Mouse (Mus musculus): ENCODE results near the gene Nhlrc2. TPM values are rescaled to one million over a fixed set of nuclear protein-coding genes. Genes with fewer than 3 reads are reported as not detected.

Nhlrc2 gene
- polyA plus RNA-seq, 1 experiment from 2014 or later = 18.4 TPM

DNA sequence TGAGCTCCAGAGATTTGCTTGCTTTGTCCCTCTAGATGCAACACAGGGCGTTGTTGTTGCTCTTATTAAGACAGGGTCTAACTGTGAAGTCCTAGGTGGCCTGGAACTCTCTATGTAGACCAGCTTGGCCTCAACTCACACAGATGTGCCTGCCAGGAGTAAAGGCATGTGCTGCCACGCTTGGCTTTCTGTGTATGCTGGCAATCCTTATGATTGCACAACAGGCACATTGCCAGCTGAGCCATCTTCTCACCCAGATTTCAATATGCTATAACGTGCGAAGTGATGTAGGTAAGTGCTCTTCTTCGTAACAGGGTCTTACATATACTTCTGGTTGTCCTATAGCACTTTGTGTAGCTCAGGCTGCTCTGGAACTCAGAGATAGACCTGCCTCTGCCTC, 23.9 kb downstream of the Nhlrc2 start:
- H3K4me2 ChIP-seq (ENCODE audit: low read depth, low read length) = no peak overlapping the region
- WGBS = 87% methylated on average over 5 of the region's 5 CpGs
- no peak for ATAC-seq (ENCODE audit: low read depth)
- H3K4me3 ChIP-seq (ENCODE audit: low read length) = no peak overlapping the region
- peaks cover 4% of the 10 kb centered on the region; the same call in 1 of the 2 replicates for H3K36me3 ChIP-seq (ENCODE audit: control insufficient read depth, insufficient read depth, low read length)
- H3K27me3 ChIP-seq (ENCODE audit: control insufficient read depth, insufficient read depth, low read depth, low read length) = no peaks in the 10 kb centered on the region
- H3K27ac ChIP-seq (ENCODE audit: low read length) = no peak overlapping the region
- H3K9ac ChIP-seq (ENCODE audit: low read length) = no peak overlapping the region
- H3K9me3 ChIP-seq (ENCODE audit: control insufficient read depth, low read length) = no peaks in the 10 kb centered on the region
- peaks cover 2% of the 10 kb centered on the region; the same call in 1 of the 2 replicates for H3K4me1 ChIP-seq (replicated peaks; ENCODE audit: control insufficient read depth, insufficient read depth, low read length)

DNA sequence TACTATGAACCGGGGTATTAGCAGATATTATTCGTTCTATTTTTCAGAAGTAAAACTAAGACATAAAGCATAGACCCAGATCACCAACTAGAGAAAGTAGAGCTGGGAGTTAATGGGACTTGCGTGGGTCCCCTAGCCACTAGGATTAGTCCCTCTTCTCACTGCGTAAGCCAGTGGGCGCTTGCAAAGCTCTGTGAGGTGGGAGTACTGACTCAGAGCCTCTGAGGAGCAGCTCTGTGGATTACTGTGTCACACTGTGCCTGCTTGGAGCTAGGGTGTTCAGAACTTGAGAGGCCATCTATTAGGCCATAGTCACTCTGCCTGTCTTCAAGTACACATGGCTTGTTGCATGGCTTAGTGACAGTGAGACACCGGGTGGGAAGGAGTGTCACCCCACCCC, 25.1 kb downstream of the Nhlrc2 start:
- H3K9me3 ChIP-seq (ENCODE audit: control insufficient read depth, low read length) = no peaks in the 10 kb centered on the region
- peaks cover 2% of the 10 kb centered on the region; the same call in 1 of the 2 replicates for H3K4me1 ChIP-seq (replicated peaks; ENCODE audit: control insufficient read depth, insufficient read depth, low read length)
- H3K27ac ChIP-seq (ENCODE audit: low read length) = no peak overlapping the region
- no peaks in the 10 kb centered on the region for H3K27me3 ChIP-seq (ENCODE audit: control insufficient read depth, insufficient read depth, low read depth, low read length)
- H3K9ac ChIP-seq (ENCODE audit: low read length) = no peak overlapping the region
- 91% methylated on average over 6 of the region's 6 CpGs for WGBS
- H3K4me2 ChIP-seq (ENCODE audit: low read depth, low read length) = no peak overlapping the region
- ATAC-seq (ENCODE audit: low read depth) = no peak
- H3K36me3 ChIP-seq (ENCODE audit: control insufficient read depth, insufficient read depth, low read length) = peaks cover 4% of the 10 kb centered on the region; the same call in 1 of the 2 replicates
- no peak overlapping the region for H3K4me3 ChIP-seq (ENCODE audit: low read length)

DNA sequence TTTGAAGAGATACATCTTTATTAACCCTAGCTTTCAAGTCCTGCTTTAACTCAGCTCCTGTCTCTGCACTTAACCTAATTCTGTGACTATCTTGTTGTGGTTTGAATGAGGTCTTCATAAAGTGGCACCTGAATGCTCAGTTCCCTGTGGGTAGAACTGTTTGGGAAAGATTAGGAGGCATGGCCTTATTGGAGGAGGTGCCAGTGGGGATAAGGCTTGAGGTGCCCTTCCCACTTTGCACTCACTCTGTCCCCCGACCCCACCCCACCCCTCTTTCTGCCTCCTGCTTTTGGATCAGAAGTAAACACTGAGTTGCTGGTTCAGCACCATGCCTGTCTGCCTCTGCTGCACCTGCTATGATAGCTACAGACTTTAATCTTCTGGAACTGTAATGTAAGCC, 29.7 kb downstream of the Nhlrc2 start:
- H3K27ac ChIP-seq (ENCODE audit: low read length) = no peak overlapping the region
- H3K4me2 ChIP-seq (ENCODE audit: low read depth, low read length) = no peak overlapping the region
- peaks cover 9% of the 10 kb centered on the region; the same call in 1 of the 2 replicates for H3K36me3 ChIP-seq (ENCODE audit: control insufficient read depth, insufficient read depth, low read length)
- 82% methylated on average over 1 of the region's 1 CpGs for WGBS
- H3K4me3 ChIP-seq (ENCODE audit: low read length) = no peak overlapping the region
- H3K27me3 ChIP-seq (ENCODE audit: control insufficient read depth, insufficient read depth, low read depth, low read length) = no peaks in the 10 kb centered on the region
- ATAC-seq (ENCODE audit: low read depth) = no peak
- no peak overlapping the region for H3K9ac ChIP-seq (ENCODE audit: low read length)
- H3K9me3 ChIP-seq (ENCODE audit: control insufficient read depth, low read length) = no peaks in the 10 kb centered on the region
- no peaks in the 10 kb centered on the region for H3K4me1 ChIP-seq (replicated peaks; ENCODE audit: control insufficient read depth, insufficient read depth, low read length)

DNA sequence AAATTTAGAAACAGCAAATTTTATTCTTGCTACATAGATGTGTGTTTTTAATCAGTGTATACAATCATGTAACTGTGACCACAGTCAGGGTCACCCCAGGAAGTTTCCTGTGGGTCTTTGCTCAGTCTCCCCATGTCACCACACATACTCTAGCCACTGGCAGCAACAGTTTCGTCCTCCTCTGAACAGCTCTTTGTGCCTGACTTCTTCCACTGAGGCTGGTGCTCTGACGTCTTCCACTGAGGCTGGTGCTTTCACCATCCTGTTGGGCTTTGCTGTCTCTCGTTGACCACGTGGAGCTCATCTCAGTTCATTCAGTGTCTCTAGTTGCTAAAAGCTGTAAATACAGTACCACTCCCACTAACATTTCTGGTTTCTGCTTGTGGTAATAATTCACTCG, 33.9 kb downstream of the Nhlrc2 start:
- H3K27ac ChIP-seq (ENCODE audit: low read length) = no peak overlapping the region
- H3K4me1 ChIP-seq (replicated peaks; ENCODE audit: control insufficient read depth, insufficient read depth, low read length) = no peaks in the 10 kb centered on the region; the same call in 1 of the 2 replicates
- no peak overlapping the region for H3K4me2 ChIP-seq (ENCODE audit: low read depth, low read length)
- H3K9ac ChIP-seq (ENCODE audit: low read length) = no peak overlapping the region
- no peak for ATAC-seq (ENCODE audit: low read depth)
- WGBS = 88% methylated on average over 5 of the region's 5 CpGs
- no peak overlapping the region for H3K4me3 ChIP-seq (ENCODE audit: low read length)
- H3K36me3 ChIP-seq (ENCODE audit: control insufficient read depth, insufficient read depth, low read length) = peaks cover 11% of the 10 kb centered on the region; the same call in 1 of the 2 replicates
- no peaks in the 10 kb centered on the region for H3K27me3 ChIP-seq (ENCODE audit: control insufficient read depth, insufficient read depth, low read depth, low read length)
- H3K9me3 ChIP-seq (ENCODE audit: control insufficient read depth, low read length) = no peaks in the 10 kb centered on the region

DNA sequence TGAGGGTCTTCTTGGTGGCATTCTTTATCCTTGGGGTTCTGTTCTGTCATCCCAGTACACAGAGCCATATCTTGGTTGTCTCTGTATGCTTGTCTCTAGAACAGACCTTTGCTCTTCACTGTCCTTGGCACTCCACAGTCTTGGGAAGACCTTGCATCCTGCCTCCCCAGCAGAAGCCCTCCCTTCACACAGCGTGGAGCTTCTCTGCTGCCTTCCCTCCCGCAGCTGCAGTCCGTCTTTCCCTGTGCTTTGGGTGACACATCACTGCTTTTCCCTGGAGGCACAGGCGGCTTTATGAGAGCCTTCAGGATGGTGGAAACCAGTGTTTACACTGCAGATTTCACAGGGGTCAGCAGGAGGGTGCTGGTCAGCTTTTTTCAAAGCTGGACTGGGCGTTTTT, 35.7 kb downstream of the Nhlrc2 start:
- Histone ChIP-seq H3K27ac (ENCODE audit: low read length) (no peak overlapping the region), H3K4me2 (ENCODE audit: low read depth, low read length) (no peak overlapping the region)
- 31% methylated on average over 5 of the region's 5 CpGs for WGBS

DNA sequence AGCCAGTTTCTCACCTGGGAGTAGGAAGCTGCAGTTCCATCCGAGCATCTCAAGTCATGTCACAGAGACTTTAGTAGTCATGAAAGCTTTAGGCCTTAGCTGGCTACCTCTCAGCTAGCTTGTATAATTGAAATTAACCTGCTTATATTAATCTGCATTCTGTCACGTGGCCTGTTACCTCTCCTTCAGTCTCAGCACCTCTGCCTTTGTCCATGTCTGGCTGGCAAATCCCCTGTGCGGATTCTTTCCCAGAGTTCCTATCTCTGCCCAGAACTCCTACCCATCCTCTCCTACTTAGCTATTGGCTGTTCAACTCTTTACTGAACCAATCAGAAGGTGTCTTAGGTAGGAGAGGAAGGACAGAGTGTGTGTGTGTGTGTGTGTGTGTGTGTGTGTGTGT, 36.2 kb downstream of the Nhlrc2 start:
- Histone ChIP-seq H3K36me3 (ENCODE audit: control insufficient read depth, insufficient read depth, low read length) (peaks cover 23% of the 10 kb centered on the region), H3K4me1 (replicated peaks; ENCODE audit: control insufficient read depth, insufficient read depth, low read length) (peaks cover 6% of the 10 kb centered on the region; the same call in 1 of the 2 replicates), H3K27ac (ENCODE audit: low read length) (no peak overlapping the region), H3K4me2 (ENCODE audit: low read depth, low read length) (no peak overlapping the region), H3K4me3 (ENCODE audit: low read length) (no peak overlapping the region), H3K27me3 (ENCODE audit: control insufficient read depth, insufficient read depth, low read depth, low read length) (no peaks in the 10 kb centered on the region), H3K9me3 (ENCODE audit: control insufficient read depth, low read length) (no peaks in the 10 kb centered on the region), H3K9ac (ENCODE audit: low read length) (no peak overlapping the region)
- no peak for ATAC-seq (ENCODE audit: low read depth)
- 76% methylated on average over 3 of the region's 3 CpGs for WGBS

More for the DNA sequence above, 35.7 kb downstream of the Nhlrc2 start:
- Histone ChIP-seq H3K9ac (ENCODE audit: low read length) (no peak overlapping the region), H3K4me3 (ENCODE audit: low read length) (no peak overlapping the region), H3K27me3 (ENCODE audit: control insufficient read depth, insufficient read depth, low read depth, low read length) (no peaks in the 10 kb centered on the region), H3K4me1 (replicated peaks; ENCODE audit: control insufficient read depth, insufficient read depth, low read length) (peaks cover 6% of the 10 kb centered on the region; the same call in 1 of the 2 replicates), H3K36me3 (ENCODE audit: control insufficient read depth, insufficient read depth, low read length) (peaks cover 19% of the 10 kb centered on the region), H3K9me3 (ENCODE audit: control insufficient read depth, low read length) (no peaks in the 10 kb centered on the region)
- peak; percentile 52; the same call in 1 of the 2 replicates for ATAC-seq (ENCODE audit: low read depth)

DNA sequence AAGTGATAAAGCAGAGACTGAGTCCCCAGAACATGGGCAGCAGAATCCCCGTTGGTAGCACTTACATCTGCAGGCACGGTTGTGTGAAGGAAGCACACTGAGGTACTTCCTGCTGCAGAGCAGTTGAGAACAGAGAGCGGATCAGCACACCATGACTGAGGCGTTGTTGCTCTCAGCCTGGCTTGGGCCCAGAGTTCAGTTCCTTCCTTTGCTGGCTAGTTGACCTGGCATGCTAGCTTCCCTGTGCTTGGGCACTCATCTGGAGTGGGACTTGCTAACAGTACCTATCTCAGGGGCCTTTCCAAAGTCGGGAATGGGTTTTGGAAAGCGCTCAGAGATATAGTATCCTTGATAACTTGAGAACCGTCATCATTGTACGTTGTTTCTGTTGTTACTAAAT, 38.3 kb downstream of the Nhlrc2 start:
- ATAC-seq (ENCODE audit: low read depth) = no peak
- Histone ChIP-seq H3K9me3 (ENCODE audit: control insufficient read depth, low read length) (no peaks in the 10 kb centered on the region), H3K36me3 (ENCODE audit: control insufficient read depth, insufficient read depth, low read length) (peaks cover 28% of the 10 kb centered on the region), H3K4me1 (replicated peaks; ENCODE audit: control insufficient read depth, insufficient read depth, low read length) (peaks cover 6% of the 10 kb centered on the region; the same call in 1 of the 2 replicates), H3K27ac (ENCODE audit: low read length) (no peak overlapping the region), H3K27me3 (ENCODE audit: control insufficient read depth, insufficient read depth, low read depth, low read length) (no peaks in the 10 kb centered on the region), H3K4me3 (ENCODE audit: low read length) (no peak overlapping the region), H3K4me2 (ENCODE audit: low read depth, low read length) (no peak overlapping the region), H3K9ac (ENCODE audit: low read length) (no peak overlapping the region)
- WGBS = 71% methylated on average over 8 of the region's 8 CpGs

DNA sequence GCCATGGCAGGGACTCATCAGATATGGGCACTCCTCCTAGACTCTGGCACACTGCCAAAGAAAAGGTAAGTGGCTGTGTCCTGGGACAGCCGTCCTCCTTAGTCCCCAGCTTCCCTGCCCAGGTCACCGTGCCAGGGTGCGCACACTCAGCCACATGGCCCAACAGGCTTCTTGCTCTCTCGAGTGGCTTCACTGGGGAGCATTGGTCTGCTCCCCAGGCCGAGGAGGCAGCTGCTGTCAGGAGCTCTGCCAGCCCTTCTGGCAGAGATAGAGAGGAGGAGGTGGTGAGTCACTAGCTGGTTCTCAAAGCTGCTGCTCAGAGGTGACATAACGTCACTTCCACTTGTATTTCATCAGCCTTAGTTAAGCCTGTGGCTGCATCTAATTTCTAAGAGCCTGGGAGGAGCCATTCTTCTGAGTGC, 40.2 kb downstream of the Nhlrc2 start:
- Histone ChIP-seq H3K9ac (ENCODE audit: low read length) (0 out of 2 replicates have a peak overlapping the region, but pooled peaks have one; percentile 20), H3K9me3 (ENCODE audit: control insufficient read depth, low read length) (no peaks in the 10 kb centered on the region), H3K4me2 (ENCODE audit: low read depth, low read length) (no peak overlapping the region), H3K27me3 (ENCODE audit: control insufficient read depth, insufficient read depth, low read depth, low read length) (no peaks in the 10 kb centered on the region), H3K36me3 (ENCODE audit: control insufficient read depth, insufficient read depth, low read length) (peaks cover 28% of the 10 kb centered on the region), H3K27ac (ENCODE audit: low read length) (0 out of 2 replicates have a peak overlapping the region, but pooled peaks have one; percentile 27), H3K4me3 (ENCODE audit: low read length) (no peak overlapping the region), H3K4me1 (replicated peaks; ENCODE audit: control insufficient read depth, insufficient read depth, low read length) (peaks cover 6% of the 10 kb centered on the region; the same call in 1 of the 2 replicates)
- WGBS = 52% methylated on average over 6 of the region's 6 CpGs
- peak; percentile 62 for ATAC-seq (ENCODE audit: low read depth)

DNA sequence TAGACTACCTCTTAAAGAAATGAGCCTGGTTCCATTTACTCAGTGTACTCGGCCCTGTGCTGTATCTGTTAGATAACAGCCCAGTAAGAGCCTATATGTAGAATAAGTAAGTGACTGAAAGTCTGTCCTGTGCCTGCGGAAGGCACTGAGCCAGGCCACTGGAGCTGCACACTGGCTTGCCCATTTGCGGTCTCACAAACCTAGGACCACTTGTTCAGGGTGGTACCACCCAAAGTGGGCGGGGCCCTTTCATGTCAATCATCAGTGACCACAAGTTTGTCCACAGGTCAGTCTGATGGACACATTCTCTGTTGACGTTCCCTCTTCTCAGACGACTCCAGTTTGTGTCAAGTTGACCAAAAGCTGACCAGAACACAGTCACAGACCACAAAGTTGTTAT, 40.9 kb downstream of the Nhlrc2 start:
- H3K4me1 ChIP-seq (replicated peaks; ENCODE audit: control insufficient read depth, insufficient read depth, low read length) = peaks cover 6% of the 10 kb centered on the region; the same call in 1 of the 2 replicates
- H3K4me2 ChIP-seq (ENCODE audit: low read depth, low read length) = no peak overlapping the region
- no peak for ATAC-seq (ENCODE audit: low read depth)
- H3K27me3 ChIP-seq (ENCODE audit: control insufficient read depth, insufficient read depth, low read depth, low read length) = no peaks in the 10 kb centered on the region
- no peak overlapping the region for H3K4me3 ChIP-seq (ENCODE audit: low read length)
- peaks cover 32% of the 10 kb centered on the region for H3K36me3 ChIP-seq (ENCODE audit: control insufficient read depth, insufficient read depth, low read length)
- H3K27ac ChIP-seq (ENCODE audit: low read length) = no peak overlapping the region
- WGBS = 80% methylated on average over 6 of the region's 6 CpGs
- no peak overlapping the region for H3K9ac ChIP-seq (ENCODE audit: low read length)
- H3K9me3 ChIP-seq (ENCODE audit: control insufficient read depth, low read length) = no peaks in the 10 kb centered on the region

All from lung, embryonic 16.5 days (tissue).